Mouse (Mus musculus): ENCODE results near the gene Pigk. TPM values are rescaled to one million over a fixed set of nuclear protein-coding genes. Genes with fewer than 3 reads are reported as not detected.

The Pigk gene
- polyA plus RNA-seq, 1 experiment from 2014 or later, result 44.6 TPM

- 64% methylated on average over 4 of the region's 4 CpGs for WGBS
- no peak overlapping the region for H3K9ac ChIP-seq (replicated peaks; ENCODE audit: low read depth)
- ATAC-seq, result no peak
- TF ChIP-seq EP300 (IDR thresholded peaks at IDR 0.05) (no peak), CTCF (IDR thresholded peaks at IDR 0.05) (no peak)
- no peaks in the 10 kb centered on the region for H3K9me3 ChIP-seq (ENCODE audit: low read length)
- DNase-seq (ENCODE audit: low spot score), result no peak
- H3K36me3 ChIP-seq (ENCODE audit: insufficient read depth, low read length), result no peaks in the 10 kb centered on the region
- no peaks in the 10 kb centered on the region for H3K27me3 ChIP-seq (replicated peaks; ENCODE audit: insufficient read depth, low read length)
- no peak overlapping the region for H3K4me3 ChIP-seq (ENCODE audit: low read depth, low read length)
- H3K4me2 ChIP-seq (replicated peaks; ENCODE audit: low read depth, low read length), result no peak overlapping the region
- H3K4me1 ChIP-seq (ENCODE audit: insufficient read depth, low read depth, low read length), result no peaks in the 10 kb centered on the region
- H3K27ac ChIP-seq (ENCODE audit: low read length), result no peak overlapping the region
Measured at GRCm38 (mm10) chr3:152753345-152753744, 39.4 kb downstream of the Pigk start.

DNA sequence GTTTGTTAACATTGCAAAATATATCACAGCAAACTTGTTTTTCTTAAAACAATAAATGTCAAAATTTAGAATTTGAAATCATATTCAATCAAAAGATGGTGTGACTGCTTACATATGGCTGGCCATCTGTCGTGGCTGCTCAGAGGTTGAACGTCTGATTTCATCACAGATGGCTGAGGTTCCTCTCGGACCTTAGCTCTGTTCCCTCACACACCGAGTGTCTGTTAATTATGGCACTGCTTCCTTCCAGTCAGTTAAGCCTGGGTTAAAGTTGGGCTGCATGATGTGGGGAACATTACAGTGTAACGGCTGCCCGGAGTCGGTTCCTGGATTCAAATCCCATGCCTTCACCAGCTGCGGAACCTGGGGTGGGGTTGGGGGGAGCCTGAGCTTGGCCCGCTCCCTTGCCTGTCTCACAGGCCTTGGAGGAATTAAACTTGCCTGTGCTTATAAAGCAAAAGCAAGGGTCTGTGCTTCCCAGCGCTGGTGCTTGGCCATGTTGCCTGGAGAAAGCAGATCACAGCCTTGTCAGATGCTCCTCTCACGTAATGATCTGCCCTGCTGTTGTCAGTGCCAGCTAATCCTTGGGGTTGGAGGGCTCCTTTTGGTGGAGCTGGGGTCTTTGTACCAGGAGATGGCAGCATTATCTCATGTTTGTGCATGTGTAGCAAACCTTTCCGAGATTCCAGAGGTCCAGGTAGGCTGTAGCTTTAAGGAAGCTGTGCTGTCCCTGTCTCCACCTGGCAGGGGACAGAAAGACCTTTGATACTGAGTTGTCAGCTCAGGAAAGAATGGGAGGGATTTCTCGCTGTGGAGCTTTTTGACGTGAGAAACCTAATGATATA, 40.2 kb downstream of the Pigk start:
- H3K4me3 ChIP-seq (ENCODE audit: low read depth, low read length), result no peak overlapping the region
- no peak overlapping the region for H3K9ac ChIP-seq (replicated peaks; ENCODE audit: low read depth)
- no peak for ATAC-seq
- H3K27me3 ChIP-seq (replicated peaks; ENCODE audit: insufficient read depth, low read length), result no peaks in the 10 kb centered on the region
- H3K9me3 ChIP-seq (ENCODE audit: low read length), result no peaks in the 10 kb centered on the region
- H3K4me1 ChIP-seq (ENCODE audit: insufficient read depth, low read depth, low read length), result no peaks in the 10 kb centered on the region
- 70% methylated on average over 14 of the region's 14 CpGs for WGBS
- no peaks in the 10 kb centered on the region for H3K36me3 ChIP-seq (ENCODE audit: insufficient read depth, low read length)
- TF ChIP-seq CTCF (IDR thresholded peaks at IDR 0.05), result no peak
- TF ChIP-seq EP300 (IDR thresholded peaks at IDR 0.05), result no peak
- no peak overlapping the region for H3K4me2 ChIP-seq (replicated peaks; ENCODE audit: low read depth, low read length)
- no peak for DNase-seq (ENCODE audit: low spot score)
- no peak overlapping the region for H3K27ac ChIP-seq (ENCODE audit: low read length)

GRCm38 (mm10) chr3:152755515-152755914, 41.6 kb downstream of the Pigk start:
- no peak overlapping the region for H3K4me2 ChIP-seq (replicated peaks; ENCODE audit: low read depth, low read length)
- no peaks in the 10 kb centered on the region for H3K4me1 ChIP-seq (ENCODE audit: insufficient read depth, low read depth, low read length)
- H3K4me3 ChIP-seq (ENCODE audit: low read depth, low read length), result no peak overlapping the region
- H3K9ac ChIP-seq (replicated peaks; ENCODE audit: low read depth), result no peak overlapping the region
- no peaks in the 10 kb centered on the region for H3K9me3 ChIP-seq (ENCODE audit: low read length)
- H3K27me3 ChIP-seq (replicated peaks; ENCODE audit: insufficient read depth, low read length), result no peaks in the 10 kb centered on the region
- DNase-seq (ENCODE audit: low spot score), result no peak
- ATAC-seq, result no peak
- 73% methylated on average over 7 of the region's 7 CpGs for WGBS
- no peaks in the 10 kb centered on the region for H3K36me3 ChIP-seq (ENCODE audit: insufficient read depth, low read length)
- no peak overlapping the region for H3K27ac ChIP-seq (ENCODE audit: low read length)
- no peak for TF ChIP-seq CTCF (IDR thresholded peaks at IDR 0.05)
- no peak for TF ChIP-seq EP300 (IDR thresholded peaks at IDR 0.05)

GRCm38 (mm10) chr3:152756896-152757295, 43.0 kb downstream of the Pigk start:
- H3K27me3 ChIP-seq (replicated peaks; ENCODE audit: insufficient read depth, low read length), result no peaks in the 10 kb centered on the region
- 83% methylated on average over 2 of the region's 2 CpGs for WGBS
- TF ChIP-seq EP300 (IDR thresholded peaks at IDR 0.05) (no peak), CTCF (IDR thresholded peaks at IDR 0.05) (no peak)

GRCm38 (mm10) chr3:152757464-152758393, 43.8 kb downstream of the Pigk start:
- ATAC-seq (peak; percentile 15; the same call in 1 of the 2 replicates), DNase-seq (ENCODE audit: low spot score) (no peak)
- no peaks in the 10 kb centered on the region for H3K36me3 ChIP-seq (ENCODE audit: insufficient read depth, low read length)
- H3K27me3 ChIP-seq (replicated peaks; ENCODE audit: insufficient read depth, low read length), result no peaks in the 10 kb centered on the region
- H3K27ac ChIP-seq (ENCODE audit: low read length), result no peak overlapping the region
- no peaks in the 10 kb centered on the region for H3K4me1 ChIP-seq (ENCODE audit: insufficient read depth, low read depth, low read length)
- no peak overlapping the region for H3K4me2 ChIP-seq (replicated peaks; ENCODE audit: low read depth, low read length)
- no peak overlapping the region for H3K9ac ChIP-seq (replicated peaks; ENCODE audit: low read depth)
- H3K9me3 ChIP-seq (ENCODE audit: low read length), result no peaks in the 10 kb centered on the region
- no peak overlapping the region for H3K4me3 ChIP-seq (ENCODE audit: low read depth, low read length)
- TF ChIP-seq EP300 (IDR thresholded peaks at IDR 0.05) (no peak), CTCF (IDR thresholded peaks at IDR 0.05) (no peak)
- 66% methylated on average over 12 of the region's 12 CpGs for WGBS

More at GRCm38 (mm10) chr3:152756896-152757295, 43.0 kb downstream of the Pigk start:
- Histone ChIP-seq H3K9me3 (ENCODE audit: low read length) (no peaks in the 10 kb centered on the region), H3K36me3 (ENCODE audit: insufficient read depth, low read length) (no peaks in the 10 kb centered on the region), H3K4me3 (ENCODE audit: low read depth, low read length) (no peak overlapping the region), H3K9ac (replicated peaks; ENCODE audit: low read depth) (no peak overlapping the region), H3K4me1 (ENCODE audit: insufficient read depth, low read depth, low read length) (no peaks in the 10 kb centered on the region), H3K27ac (ENCODE audit: low read length) (no peak overlapping the region), H3K4me2 (replicated peaks; ENCODE audit: low read depth, low read length) (no peak overlapping the region)
- ATAC-seq (no peak), DNase-seq (ENCODE audit: low spot score) (no peak)

DNA sequence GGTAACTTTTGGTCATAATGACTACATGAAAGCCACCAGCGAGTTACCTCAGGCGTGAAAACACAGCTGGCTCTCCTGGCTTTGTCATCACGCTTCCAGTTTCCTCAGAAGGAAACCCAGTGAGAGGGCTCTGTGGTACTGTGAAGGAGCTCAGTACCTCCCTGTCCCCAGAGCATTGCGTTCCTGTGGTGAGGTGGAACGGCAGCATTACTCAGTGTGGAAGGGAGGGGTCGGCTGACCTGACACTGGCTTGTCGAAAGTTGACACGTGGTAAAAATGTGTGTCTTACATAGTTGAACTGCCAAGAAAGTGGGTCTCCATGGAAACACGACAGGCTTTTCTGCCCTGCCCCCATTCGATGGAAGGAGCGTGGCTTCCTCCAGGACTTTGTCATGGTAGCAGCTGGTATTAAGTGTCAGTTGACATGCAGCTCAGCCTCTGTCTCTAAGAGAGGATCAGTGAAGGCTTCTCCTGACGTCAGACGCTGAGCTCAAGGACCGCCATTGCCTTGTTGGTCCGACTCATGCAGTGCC, 44.7 kb downstream of the Pigk start:
- no peak overlapping the region for H3K4me3 ChIP-seq (ENCODE audit: low read depth, low read length)
- no peaks in the 10 kb centered on the region for H3K9me3 ChIP-seq (ENCODE audit: low read length)
- WGBS, result 48% methylated on average over 15 of the region's 15 CpGs
- H3K36me3 ChIP-seq (ENCODE audit: insufficient read depth, low read length), result no peaks in the 10 kb centered on the region
- ATAC-seq, result peak; percentile 31
- H3K27me3 ChIP-seq (replicated peaks; ENCODE audit: insufficient read depth, low read length), result no peaks in the 10 kb centered on the region
- H3K27ac ChIP-seq (ENCODE audit: low read length), result no peak overlapping the region
- no peak overlapping the region for H3K9ac ChIP-seq (replicated peaks; ENCODE audit: low read depth)
- H3K4me1 ChIP-seq (ENCODE audit: insufficient read depth, low read depth, low read length), result no peaks in the 10 kb centered on the region
- no peak overlapping the region for H3K4me2 ChIP-seq (replicated peaks; ENCODE audit: low read depth, low read length)
- TF ChIP-seq CTCF (IDR thresholded peaks at IDR 0.05) (no peak), EP300 (IDR thresholded peaks at IDR 0.05) (no peak)
- peak; percentile 50 for DNase-seq (ENCODE audit: low spot score)
